ENCODE assay signal across 24 mouse cellular contexts in the genomic region with DNA sequence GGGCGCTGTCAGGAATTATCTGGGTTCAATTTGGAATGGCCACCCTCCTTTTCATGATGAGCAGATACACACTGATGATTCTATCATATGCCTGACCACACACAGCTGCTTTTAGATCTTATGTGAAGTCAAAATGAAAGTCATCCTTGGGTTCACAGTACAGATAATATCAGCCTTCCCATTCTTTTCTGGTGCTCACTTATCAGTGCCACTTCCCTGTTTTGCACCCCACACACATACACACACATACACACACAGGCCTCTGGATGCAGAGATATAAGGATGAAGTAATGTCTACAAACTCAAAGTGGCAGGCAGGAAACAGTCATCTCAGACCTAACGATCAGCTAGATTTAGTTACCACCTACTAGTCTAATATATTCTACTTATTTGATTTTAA. TPM values are rescaled to one million over a fixed set of nuclear protein-coding genes. Genes with fewer than 3 reads are reported as not detected.
"Had no signal": no experiment of that assay in that cellular context is flagged by ENCODE, and none has a peak within 500 bp of the region (broad histone marks: within the 10 kb centered on the region; RNA-seq: fewer than 3 reads in every experiment).

No protein-coding gene starts in this region.

- H3K9ac ChIP-seq: heart, embryonic 12.5 days; hindbrain, embryonic 13.5 days; hindbrain, embryonic 15.5 days; limb, embryonic 13.5 days; limb, embryonic 15.5 days; liver, embryonic 12.5 days; liver, embryonic 14.5 days had no signal

- H3K4me3 ChIP-seq: gastrocnemius, adult 2 months; heart, embryonic 10.5 days; heart, embryonic 12.5 days; hindbrain, embryonic 13.5 days; hindbrain, embryonic 15.5 days; limb, embryonic 13.5 days; limb, embryonic 15.5 days; liver, embryonic 12.5 days had no signal

- H3K4me2 ChIP-seq: heart, embryonic 12.5 days; hindbrain, embryonic 13.5 days; hindbrain, embryonic 15.5 days; limb, embryonic 13.5 days; limb, embryonic 15.5 days; liver, embryonic 12.5 days had no signal

- H3K9me3 ChIP-seq: heart, embryonic 10.5 days; heart, embryonic 12.5 days; hindbrain, embryonic 13.5 days; hindbrain, embryonic 15.5 days; limb, embryonic 13.5 days; limb, embryonic 15.5 days; liver, embryonic 12.5 days had no signal

- H3K36me3 ChIP-seq: heart, embryonic 10.5 days; heart, embryonic 12.5 days; hindbrain, embryonic 13.5 days; hindbrain, embryonic 15.5 days; limb, embryonic 13.5 days; limb, embryonic 15.5 days; liver, embryonic 12.5 days had no signal

- DNase-seq: gastrocnemius, adult 2 months; gastrocnemius, postnatal 10 days; gastrocnemius, postnatal 25 days; heart, adult 18-20 months; heart, postnatal 10 days; kidney, adult 18-20 months; kidney, adult 8-10 months; kidney, postnatal 14 days; kidney, postnatal 36 days; layer of hippocampus, adult 9-11 months; layer of hippocampus, postnatal 36 days; left cerebral cortex, postnatal 4 days had no signal

- ATAC-seq: hindbrain, postnatal 0 days; intestine, embryonic 16.5 days; liver, embryonic 12.5 days had no signal

- H3K4me1 ChIP-seq: hindbrain, embryonic 13.5 days; hindbrain, embryonic 15.5 days; limb, embryonic 15.5 days; liver, embryonic 12.5 days had no signal

- H3K27ac ChIP-seq: gastrocnemius, adult 2 months; heart, embryonic 10.5 days; hindbrain, embryonic 13.5 days; hindbrain, embryonic 15.5 days; hindbrain, postnatal 0 days; limb, embryonic 13.5 days; limb, embryonic 15.5 days; liver, embryonic 12.5 days; liver, embryonic 14.5 days had no signal

- H3K27me3 ChIP-seq: heart, embryonic 12.5 days; hindbrain, embryonic 13.5 days; hindbrain, embryonic 15.5 days; limb, embryonic 15.5 days; liver, embryonic 12.5 days had no signal

RNA-seq across cellular contexts. Expression of gene Oxtr, which starts 52.9 kb away (rescaled TPM):
- total RNA-seq: hematopoietic stem cell, adult 5-6 weeks; liver, adult 2 months had no signal
- polyA plus RNA-seq: liver, adult 2 months; liver, embryonic 12.5 days had no signal
